Mouse (Mus musculus): Measurements from ENCODE around the gene Zscan4-ps3. TPM values are rescaled to one million over a fixed set of nuclear protein-coding genes. Genes with fewer than 3 reads are reported as not detected.
"Not testable (repeated sequence)": the region's sequence is repeated elsewhere in the genome, so short reads cannot be mapped to it uniquely, and the experiment has no call there.

Zscan4-ps3 gene
- not detected in 2 replicates for total RNA-seq (2015; ENCODE audit: low replicate concordance)
- total RNA-seq (2017; ENCODE audit: low replicate concordance): not detected in 2 replicates

DNA sequence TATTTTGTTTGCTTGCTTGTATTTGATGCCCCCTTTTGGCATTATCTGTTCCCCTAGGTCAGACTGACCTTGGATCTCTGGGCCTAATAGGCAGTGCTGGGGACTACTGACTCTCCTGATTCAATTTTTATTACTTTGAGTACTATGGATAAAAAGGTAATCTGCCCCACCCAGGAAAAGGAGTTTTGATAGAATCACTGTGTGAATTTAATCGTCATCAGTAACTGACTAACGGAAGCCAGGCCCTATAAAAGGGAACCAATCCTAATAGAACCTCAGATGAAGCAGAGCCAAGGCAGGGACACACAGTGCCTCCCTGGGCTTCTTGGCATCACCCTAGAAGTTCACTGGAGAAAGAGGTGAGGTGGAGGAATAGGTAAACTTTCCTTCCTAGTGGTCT is at the start of gene Zscan4-ps3:
TSS of gene Zscan4-ps3 (plus strand) at position 301 of the 400 bp plus-strand sequence.
- not testable (repeated sequence) for ATAC-seq (replicated peaks; ENCODE audit: low FRiP score, poor library complexity, severe bottlenecking)

DNA sequence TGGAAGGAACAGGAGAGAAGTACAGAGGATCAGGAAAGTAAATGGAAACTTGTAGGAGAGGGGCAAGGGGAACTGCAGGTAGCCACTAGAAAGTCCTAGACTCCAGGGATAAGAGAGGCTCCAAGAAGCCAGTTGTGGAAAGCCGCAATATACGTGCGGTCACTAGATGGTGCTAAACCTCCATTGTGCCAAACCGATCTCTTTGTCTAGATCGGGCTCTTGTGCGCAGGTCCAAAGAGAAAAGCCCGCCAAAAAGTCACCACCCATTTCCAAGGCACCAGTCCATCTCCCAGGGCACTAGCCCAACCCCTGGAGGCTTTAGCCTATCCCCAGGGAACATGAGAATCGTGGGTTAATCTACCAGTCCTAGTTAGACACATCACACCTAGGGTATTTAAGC is 8.0 kb downstream of the Zscan4-ps3 start:
- ATAC-seq (replicated peaks; ENCODE audit: low FRiP score, poor library complexity, severe bottlenecking): not testable (repeated sequence)

Other genes starting within 250 kb of the Zscan4-ps3 start
- not detected in 2 replicates for gene Zscan4f, start 211.4 kb upstream of the Zscan4-ps3 start, total RNA-seq (2015; ENCODE audit: low replicate concordance)
- gene Zscan4f, start 211.4 kb upstream of the Zscan4-ps3 start, total RNA-seq (2017; ENCODE audit: low replicate concordance): not detected in 2 replicates
- not detected in 2 replicates for gene Zscan4-ps2, start 95.0 kb upstream of the Zscan4-ps3 start, total RNA-seq (2015; ENCODE audit: low replicate concordance)
- gene Zscan4-ps2, start 95.0 kb upstream of the Zscan4-ps3 start, total RNA-seq (2017; ENCODE audit: low replicate concordance): not detected in 2 replicates
- gene Vmn1r72, start 70.8 kb downstream of the Zscan4-ps3 start, total RNA-seq (2015; ENCODE audit: low replicate concordance): 0.21 TPM in 1 of 2 replicates, not detected in the other
- 1.8 TPM in 1 of 2 replicates, not detected in the other for gene Vmn1r72, start 70.8 kb downstream of the Zscan4-ps3 start, total RNA-seq (2017; ENCODE audit: low replicate concordance)
- gene Vmn1r73, start 121.0 kb downstream of the Zscan4-ps3 start, total RNA-seq (2015; ENCODE audit: low replicate concordance): not detected in 2 replicates
- not detected in 2 replicates for gene Vmn1r73, start 121.0 kb downstream of the Zscan4-ps3 start, total RNA-seq (2017; ENCODE audit: low replicate concordance)
- not detected in 2 replicates for gene Vmn1r74, start 224.7 kb downstream of the Zscan4-ps3 start, total RNA-seq (2015; ENCODE audit: low replicate concordance)
- gene Vmn1r74, start 224.7 kb downstream of the Zscan4-ps3 start, total RNA-seq (2017; ENCODE audit: low replicate concordance): 0.14 TPM in 1 of 2 replicates, not detected in the other

All from erythroblast, adult 5-6 weeks (primary cell).